Mouse (Mus musculus) lung, postnatal 0 days (tissue): ENCODE measurements at regions not wholly inside any gene's neighbourhood (a gene's known extent, or its start where the extent isn't known, plus 50 kb on each side); places are given as distances from the start of the nearest gene placed in this dataset.
"Not testable (repeated sequence)": the region's sequence is repeated elsewhere in the genome, so short reads cannot be mapped to it uniquely, and the experiment has no call there.

ENCODE experiments used
- ATAC-seq: fragments of 200-750 bp; cut with Nextera tagmentation; 2 replicates; pipeline ENCODE4 v1.8.0; 2017; ENCODE audit warnings: moderate library complexity
- DNase-seq: peaks from one replicate; pipeline ENCODE4 v3.0.0-alpha.2; 2016; ENCODE audit warnings: low spot score
- H3K27ac ChIP-seq: fragments of 300-500 bp; sonication (generic); 2 replicates; pipeline ENCODE4 v1.5.1; 2014; ENCODE audit warnings: antibody characterized with exemption, mild to moderate bottlenecking, low read length, mixed read lengths
- H3K27me3 ChIP-seq: fragments of 300-500 bp; sonication (generic); replicated peaks from 2 replicates; pipeline ENCODE4 v1.6.1; 2014; ENCODE audit warnings: low read length, mixed read lengths; ENCODE audit not compliant: insufficient read depth
- H3K36me3 ChIP-seq: fragments of 300-500 bp; sonication (generic); 2 replicates; pipeline ENCODE4 v1.6.1; 2014; ENCODE audit warnings: low read length, mixed read lengths; ENCODE audit not compliant: insufficient read depth
- H3K4me1 ChIP-seq: fragments of 300-500 bp; sonication (generic); 2 replicates; pipeline ENCODE4 v1.6.1; 2014; ENCODE audit warnings: antibody characterized with exemption, low read depth, low read length, mixed read lengths; ENCODE audit not compliant: insufficient read depth
- H3K4me2 ChIP-seq: fragments of 300-500 bp; sonication (generic); replicated peaks from 2 replicates; pipeline ENCODE4 v1.6.1; 2014; ENCODE audit warnings: low read depth, mild to moderate bottlenecking, low read length, moderate library complexity, mixed read lengths
- H3K4me3 ChIP-seq: fragments of 300-500 bp; sonication (generic); 2 replicates; pipeline ENCODE4 v1.5.1; 2014; ENCODE audit warnings: low read depth, low read length
- H3K9ac ChIP-seq: fragments of 300-500 bp; sonication (generic); replicated peaks from 2 replicates; pipeline ENCODE4 v1.6.1; 2014; ENCODE audit warnings: low read depth, mild to moderate bottlenecking
- H3K9me3 ChIP-seq: fragments of 300-500 bp; sonication (generic); 2 replicates; pipeline ENCODE4 v1.6.1; 2016; ENCODE audit warnings: low read length, mixed read lengths
- CTCF ChIP-seq: IDR thresholded peaks from 2 replicates; pipeline ENCODE4 v1.5.1; 2016; ENCODE audit warnings: antibody characterized with exemption, mild to moderate bottlenecking
- EP300 ChIP-seq: IDR thresholded peaks from 2 replicates; pipeline ENCODE4 v1.6.1; 2016; ENCODE audit warnings: antibody characterized with exemption, mild to moderate bottlenecking, control low read depth
- WGBS: fragments of 180-500 bp; shearing (Covaris S2); extraction: QIAGEN DNeasy Blood & Tissue Kit; methylation state at CpG from one replicate; pipeline ENCODE4 v1.1.7; 2014; 5-methylcytosine and 5-hydroxymethylcytosine counted together

DNA sequence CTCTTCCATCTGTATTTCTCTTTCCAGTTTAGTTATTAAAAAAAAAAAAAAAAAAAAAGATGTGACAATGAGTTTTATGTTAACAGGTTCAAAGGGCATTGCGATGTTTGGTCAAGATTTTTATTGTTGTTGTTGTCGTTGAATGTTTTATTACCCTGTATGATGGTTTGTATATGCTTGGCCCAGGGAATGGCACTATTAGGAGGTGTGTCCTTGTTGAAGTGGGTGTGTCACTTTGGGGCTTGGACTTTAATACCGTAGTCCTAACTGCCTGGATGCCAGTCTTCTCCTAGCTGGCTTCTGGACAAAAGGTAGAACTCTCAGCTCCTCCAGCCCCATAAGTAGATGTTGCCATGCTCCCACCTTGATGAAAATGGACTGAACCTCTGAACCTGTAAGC, 545.9 kb upstream of the Akr1e1 start:
- H3K9ac ChIP-seq, result no peak overlapping the region
- H3K36me3 ChIP-seq, result no peaks in the 10 kb centered on the region
- no peak overlapping the region for H3K4me2 ChIP-seq
- TF ChIP-seq CTCF, result no peak
- no peak for TF ChIP-seq EP300
- H3K4me1 ChIP-seq, result no peaks in the 10 kb centered on the region
- H3K4me3 ChIP-seq, result no peak overlapping the region
- H3K27me3 ChIP-seq, result no peaks in the 10 kb centered on the region
- 85% methylated on average over 3 of the region's 3 CpGs for WGBS
- H3K9me3 ChIP-seq, result no peaks in the 10 kb centered on the region
- ATAC-seq, result no peak
- H3K27ac ChIP-seq, result no peak overlapping the region
- DNase-seq, result no peak

DNA sequence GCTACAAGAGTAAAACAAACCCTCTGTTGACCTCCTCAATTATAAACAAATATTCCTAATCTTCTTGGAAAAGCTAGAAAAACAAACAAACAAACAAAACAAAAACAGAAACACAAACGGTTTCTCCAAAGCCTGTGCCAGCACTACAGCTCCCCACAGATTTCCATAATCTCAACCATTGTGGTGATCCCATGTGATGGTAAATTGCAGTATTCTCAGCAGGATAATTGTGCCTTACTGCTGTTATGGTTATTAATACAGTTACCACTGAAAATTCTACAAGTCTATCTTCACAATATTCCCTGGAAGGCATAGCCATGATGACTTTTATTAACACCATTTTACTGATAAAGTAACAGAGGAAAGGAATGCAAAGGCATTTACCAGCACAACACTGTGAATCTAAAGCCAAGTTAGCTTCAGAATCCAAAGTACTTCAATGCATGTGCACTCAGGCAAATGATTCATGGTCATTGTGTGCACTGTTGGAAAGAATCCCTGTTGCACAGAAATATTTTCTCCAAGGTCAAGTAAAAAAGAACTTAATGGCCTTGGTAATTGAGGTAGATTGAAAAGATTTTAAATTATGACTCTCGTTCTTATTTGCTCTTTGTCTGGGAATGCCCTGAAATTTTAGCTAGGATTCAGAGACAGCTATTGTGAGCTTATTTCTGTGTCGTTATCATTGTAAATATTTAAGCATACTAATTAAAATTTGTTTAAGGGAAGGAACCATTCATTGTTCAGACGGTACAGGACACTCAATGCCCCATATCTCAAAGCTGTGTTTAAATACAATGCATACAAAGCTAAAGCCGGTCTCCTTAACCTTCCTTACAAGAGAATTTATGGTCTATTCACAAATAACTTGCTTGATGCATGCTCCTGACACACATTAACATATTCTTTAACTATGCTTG, 551.1 kb upstream of the Akr1e1 start:
- no peak for TF ChIP-seq CTCF
- no peak for TF ChIP-seq EP300
- DNase-seq (no peak), ATAC-seq (no peak)
- Histone ChIP-seq H3K9me3 (no peaks in the 10 kb centered on the region), H3K4me3 (no peak overlapping the region), H3K9ac (no peak overlapping the region), H3K36me3 (no peaks in the 10 kb centered on the region), H3K4me2 (no peak overlapping the region), H3K27ac (no peak overlapping the region), H3K27me3 (no peaks in the 10 kb centered on the region), H3K4me1 (no peaks in the 10 kb centered on the region)
- 41% methylated on average over 5 of the region's 5 CpGs for WGBS

GRCm38 (mm10) chr13:5166716-5167115, 557.7 kb upstream of the Akr1e1 start:
- TF ChIP-seq CTCF, result no peak
- TF ChIP-seq EP300, result no peak
- WGBS, result 46% methylated on average over 2 of the region's 2 CpGs
- H3K9ac ChIP-seq, result no peak overlapping the region
- no peaks in the 10 kb centered on the region for H3K27me3 ChIP-seq
- no peaks in the 10 kb centered on the region for H3K36me3 ChIP-seq
- ATAC-seq, result no peak
- H3K9me3 ChIP-seq, result no peaks in the 10 kb centered on the region
- no peak overlapping the region for H3K4me3 ChIP-seq
- no peak overlapping the region for H3K4me2 ChIP-seq
- DNase-seq, result no peak
- no peak overlapping the region for H3K27ac ChIP-seq
- no peaks in the 10 kb centered on the region for H3K4me1 ChIP-seq

DNA sequence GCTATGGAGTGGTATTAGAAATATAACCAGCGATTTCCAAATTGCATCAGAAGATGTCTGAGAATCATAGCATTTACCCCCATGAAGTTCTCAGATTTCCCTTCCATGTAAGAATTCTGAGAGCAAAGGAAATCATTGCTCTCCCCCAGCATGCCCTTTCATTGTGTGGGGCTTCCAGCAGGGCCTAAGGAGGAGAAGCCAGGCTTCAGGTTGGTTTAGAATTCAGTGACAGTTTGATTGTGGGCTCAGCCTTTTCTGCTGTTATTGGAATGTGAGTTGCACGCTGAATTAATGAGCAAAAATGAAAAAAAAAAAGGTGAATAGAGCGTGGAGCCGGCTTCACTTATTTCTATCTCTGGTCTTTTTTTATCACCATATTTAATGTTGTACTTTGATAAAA, 570.0 kb upstream of the Akr1e1 start:
- Histone ChIP-seq H3K4me2 (no peak overlapping the region), H3K27ac (no peak overlapping the region), H3K4me1 (no peaks in the 10 kb centered on the region), H3K27me3 (no peaks in the 10 kb centered on the region), H3K9ac (no peak overlapping the region), H3K9me3 (no peaks in the 10 kb centered on the region), H3K36me3 (no peaks in the 10 kb centered on the region), H3K4me3 (no peak overlapping the region)
- DNase-seq, result no peak
- WGBS, result 86% methylated on average over 4 of the region's 4 CpGs
- no peak for ATAC-seq
- no peak for TF ChIP-seq EP300
- TF ChIP-seq CTCF, result no peak

- H3K27me3 ChIP-seq, result no peaks in the 10 kb centered on the region
- no peak overlapping the region for H3K4me3 ChIP-seq
- H3K36me3 ChIP-seq, result no peaks in the 10 kb centered on the region
- 76% methylated on average over 2 of the region's 2 CpGs for WGBS
- TF ChIP-seq CTCF (no peak), EP300 (no peak)
- H3K4me2 ChIP-seq, result no peak overlapping the region
- H3K9ac ChIP-seq, result no peak overlapping the region
- H3K4me1 ChIP-seq, result no peaks in the 10 kb centered on the region
- no peak overlapping the region for H3K27ac ChIP-seq
- H3K9me3 ChIP-seq, result no peaks in the 10 kb centered on the region
- DNase-seq, result no peak
- ATAC-seq, result no peak
Observed at GRCm38 (mm10) chr13:5179552-5179951, 570.6 kb upstream of the Akr1e1 start.

DNA sequence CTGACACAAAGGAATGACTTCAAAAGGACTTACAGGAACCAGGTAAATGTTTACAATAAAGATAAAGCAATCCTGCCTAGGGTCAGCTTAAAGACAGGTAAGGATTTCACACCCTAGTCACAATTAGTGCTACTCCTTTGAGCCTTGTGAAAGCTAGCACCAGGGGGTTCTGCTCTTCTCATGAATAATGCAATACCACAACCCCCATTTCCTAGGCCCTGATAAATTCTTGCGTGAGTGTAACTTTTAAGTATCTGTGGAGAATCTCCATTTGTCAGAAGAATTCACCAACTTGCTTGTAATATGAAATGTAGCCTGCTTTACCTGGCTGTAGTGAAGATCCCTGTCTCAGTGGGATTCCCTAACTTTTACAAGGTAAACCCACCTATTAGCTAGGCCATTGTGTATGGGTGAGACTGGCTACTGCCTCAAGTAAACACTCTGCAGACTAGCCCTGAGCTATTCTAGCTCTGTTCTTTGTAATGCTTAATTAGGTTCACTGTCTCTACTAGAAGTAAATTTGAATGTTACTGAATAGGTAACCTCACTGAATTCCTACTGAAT, 576.3 kb upstream of the Akr1e1 start:
- ATAC-seq, H3K9ac ChIP-seq, H3K36me3 ChIP-seq, H3K27ac ChIP-seq, DNase-seq, H3K4me3 ChIP-seq, H3K9me3 ChIP-seq, H3K4me1 ChIP-seq, H3K27me3 ChIP-seq, H3K4me2 ChIP-seq: not testable (repeated sequence)
- 64% methylated on average over 1 of the region's 1 CpGs for WGBS
